Mouse (Mus musculus): ENCODE results near the gene Trim3.

Gene Trim3

GRCm38 (mm10) chr7:105611767-105612166 is 21.6 kb downstream of the Trim3 start:
- DNase-seq (ENCODE audit: low spot score in 2 of 2): no peak

- no peak for DNase-seq (ENCODE audit: low spot score in 2 of 2)
These were observed 24.9 kb downstream of the Trim3 start for GRCm38 (mm10) chr7:105608467-105608866.

GRCm38 (mm10) chr7:105602860-105603623 is 30.3 kb downstream of the Trim3 start:
- DNase-seq (ENCODE audit: low spot score in 2 of 2): peak; percentile 33 to 65

DNA sequence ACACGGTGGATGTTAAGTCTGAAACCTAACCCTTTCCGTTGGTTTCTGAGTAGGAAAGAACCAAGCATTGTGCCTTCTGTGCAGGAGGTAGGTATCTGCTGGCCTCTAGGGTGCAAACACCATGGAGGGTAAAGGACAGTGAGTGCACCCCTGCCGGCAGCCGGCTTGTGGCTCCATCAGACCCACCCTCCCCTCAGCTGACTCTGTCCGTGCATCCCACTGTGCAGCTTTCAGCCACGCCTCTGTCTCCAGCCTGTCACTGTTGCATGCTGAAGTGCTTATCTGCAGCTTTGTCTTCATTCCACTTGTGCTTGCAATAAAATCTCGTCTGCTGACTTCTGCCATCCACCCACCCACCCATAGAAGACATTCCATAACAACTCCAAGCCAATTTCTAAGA is 43.3 kb downstream of the Trim3 start:
- no peak for DNase-seq (ENCODE audit: low spot score in 2 of 2)

DNA sequence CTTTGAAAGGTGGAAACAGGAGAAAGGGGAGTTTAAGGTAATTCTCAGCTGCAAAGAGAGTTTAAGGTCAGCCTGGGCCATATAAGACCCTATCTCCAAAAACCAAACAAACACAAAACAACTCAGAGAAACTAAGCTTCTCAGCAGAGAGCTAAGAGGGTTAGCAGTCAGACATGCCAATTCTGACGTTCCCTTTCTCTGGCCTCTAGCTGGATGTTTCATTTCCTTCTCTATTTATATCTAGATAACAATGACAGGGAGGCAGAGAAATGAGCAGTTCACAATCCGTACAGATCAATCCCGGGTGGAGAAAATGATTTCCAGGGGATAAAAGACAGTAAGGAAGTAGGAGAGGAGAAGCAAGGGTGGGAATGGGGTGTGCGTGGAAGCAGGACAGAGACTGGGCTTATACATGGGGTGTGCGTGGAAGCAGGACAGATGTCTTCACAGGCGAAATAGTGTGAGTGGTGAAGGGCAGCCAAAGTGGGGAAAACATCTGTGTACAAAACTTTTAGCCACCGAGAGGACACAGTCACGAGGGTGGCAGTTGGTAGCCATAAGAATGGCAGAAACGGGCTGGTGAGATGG is 45.0 kb downstream of the Trim3 start:
- DNase-seq (ENCODE audit: low spot score in 2 of 2): no peak

DNA sequence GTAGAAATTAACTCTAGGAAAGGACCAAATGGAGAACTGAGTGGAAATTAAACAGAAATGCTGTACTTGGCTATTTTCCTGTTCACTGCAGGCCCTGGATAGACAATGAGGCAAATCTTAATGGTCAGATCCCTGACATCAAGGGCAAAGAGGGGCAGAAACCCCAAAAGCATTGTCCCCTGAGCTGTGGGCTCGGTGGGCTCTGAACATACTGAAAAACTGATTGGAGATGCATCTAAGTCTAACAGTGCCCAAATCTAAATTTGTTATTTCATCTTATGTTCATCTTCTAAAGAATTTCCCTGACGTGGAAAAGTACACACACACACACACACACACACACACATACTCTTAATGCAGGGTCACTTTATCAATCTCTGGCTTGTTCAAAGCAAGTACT is 51.4 kb downstream of the Trim3 start:
- no peak for DNase-seq (ENCODE audit: low spot score in 2 of 2)

GRCm38 (mm10) chr7:105581094-105581703 is 52.2 kb downstream of the Trim3 start, which contains the start of gene Apbb1:
TSS of gene Apbb1 (minus strand) at chr7:105581653.
- peak; percentile 81 to 87 for DNase-seq (ENCODE audit: low spot score in 2 of 2)

DNA sequence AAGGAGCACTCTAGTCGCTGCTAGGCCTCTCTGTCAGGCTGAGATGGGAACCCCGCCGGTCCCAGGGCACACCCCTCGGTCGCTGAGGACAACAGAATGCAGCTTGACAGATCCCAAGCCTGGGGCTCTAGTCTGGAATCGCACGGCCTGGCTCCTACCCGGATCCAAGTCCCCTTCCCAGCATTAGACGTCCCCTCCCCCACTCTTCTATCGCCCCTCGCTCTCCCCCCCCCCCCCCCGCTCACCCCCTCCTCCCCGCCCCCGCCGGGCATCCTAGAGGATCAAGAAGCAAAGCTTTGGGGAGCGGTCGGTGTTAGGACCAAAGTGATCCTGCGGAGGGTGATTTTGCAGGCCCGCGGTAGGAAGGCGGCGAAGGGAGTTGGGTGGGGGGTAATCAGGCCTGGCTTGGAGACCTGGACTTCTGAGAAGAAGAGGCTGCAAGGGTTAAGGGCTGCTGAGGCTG is 52.7 kb downstream of the Trim3 start:
- DNase-seq (ENCODE audit: low spot score in 2 of 2): peak in 1 of 2 experiments; percentile 26

GRCm38 (mm10) chr7:105578481-105578880 is 54.9 kb downstream of the Trim3 start:
- no peak for DNase-seq (ENCODE audit: low spot score in 2 of 2)

DNA sequence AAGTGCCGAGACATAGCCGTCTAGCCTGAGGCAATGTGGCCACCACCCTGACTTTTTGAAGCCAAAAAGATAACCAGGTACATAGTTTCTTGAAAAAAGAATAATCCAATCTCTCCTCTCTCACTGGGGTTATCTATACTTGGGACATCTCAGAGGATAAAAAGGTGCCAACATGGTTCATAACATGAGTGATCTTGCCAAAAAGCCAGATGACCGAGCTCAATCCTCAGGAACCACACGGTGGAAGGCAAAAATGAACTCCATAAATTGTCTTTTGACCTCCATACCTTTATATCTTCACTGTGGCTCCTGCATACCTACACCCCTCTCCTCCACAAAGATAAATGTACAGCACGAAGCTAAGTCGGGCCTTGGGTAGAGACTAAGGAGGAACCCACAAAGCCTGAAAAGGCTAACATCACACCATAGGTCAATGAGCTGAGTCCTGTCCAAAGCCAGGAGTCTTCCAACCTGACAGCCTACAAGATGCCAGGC is 55.9 kb downstream of the Trim3 start:
- no peak for DNase-seq (ENCODE audit: low spot score in 2 of 2)

DNA sequence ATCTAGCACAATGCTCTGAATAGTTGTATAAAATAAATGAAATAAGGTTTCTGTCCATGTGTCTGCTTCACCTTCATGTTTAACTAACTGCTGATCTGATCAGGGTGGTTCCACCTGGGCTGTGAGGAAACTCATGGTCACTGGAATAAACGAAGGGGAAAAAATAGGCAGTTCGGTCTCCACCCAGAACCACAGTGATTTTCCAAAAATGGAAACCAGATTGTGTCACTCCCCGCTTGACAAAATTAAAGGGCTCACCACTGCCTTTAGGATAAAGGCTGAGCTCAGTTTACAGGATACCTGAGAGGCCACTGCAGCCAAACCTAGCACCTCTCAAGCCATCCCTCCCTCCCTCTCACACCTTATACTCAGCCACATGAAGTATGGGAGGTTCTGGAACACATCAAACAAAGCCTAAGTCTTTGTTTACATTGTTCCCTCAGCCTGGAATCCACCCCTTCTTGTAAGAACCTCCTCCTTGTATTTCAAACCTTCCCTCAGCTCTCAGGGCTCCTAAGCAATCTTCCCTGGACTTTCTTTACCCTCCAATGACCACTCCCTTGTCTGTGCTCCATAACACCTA is 57.1 kb downstream of the Trim3 start:
- DNase-seq (ENCODE audit: low spot score in 2 of 2): no peak

- no peak for DNase-seq (ENCODE audit: low spot score in 2 of 2)
These were observed 58.8 kb downstream of the Trim3 start for GRCm38 (mm10) chr7:105574537-105574936.

GRCm38 (mm10) chr7:105572949-105573348 is 60.4 kb downstream of the Trim3 start:
- no peak for DNase-seq (ENCODE audit: low spot score in 2 of 2)

DNA sequence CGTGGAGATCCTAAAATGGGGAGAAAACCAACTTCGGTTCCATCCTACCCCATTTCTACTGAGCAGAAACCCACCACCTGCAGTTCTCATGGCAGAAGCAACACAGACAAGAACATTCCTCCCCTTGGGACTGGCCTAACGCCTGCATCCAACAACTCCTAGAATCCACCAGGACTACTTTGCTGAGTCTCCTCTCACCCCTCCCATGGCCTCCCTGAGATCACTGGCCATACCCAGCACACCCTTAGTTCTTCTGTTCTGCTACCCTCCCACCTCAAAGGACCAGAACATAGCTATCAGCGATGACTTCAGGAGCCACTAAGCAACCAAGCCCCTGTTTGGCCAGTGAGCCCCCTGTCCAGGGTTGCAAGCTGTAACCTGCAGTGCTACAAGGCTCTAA is 62.6 kb downstream of the Trim3 start:
- no peak for DNase-seq (ENCODE audit: low spot score in 2 of 2)

DNA sequence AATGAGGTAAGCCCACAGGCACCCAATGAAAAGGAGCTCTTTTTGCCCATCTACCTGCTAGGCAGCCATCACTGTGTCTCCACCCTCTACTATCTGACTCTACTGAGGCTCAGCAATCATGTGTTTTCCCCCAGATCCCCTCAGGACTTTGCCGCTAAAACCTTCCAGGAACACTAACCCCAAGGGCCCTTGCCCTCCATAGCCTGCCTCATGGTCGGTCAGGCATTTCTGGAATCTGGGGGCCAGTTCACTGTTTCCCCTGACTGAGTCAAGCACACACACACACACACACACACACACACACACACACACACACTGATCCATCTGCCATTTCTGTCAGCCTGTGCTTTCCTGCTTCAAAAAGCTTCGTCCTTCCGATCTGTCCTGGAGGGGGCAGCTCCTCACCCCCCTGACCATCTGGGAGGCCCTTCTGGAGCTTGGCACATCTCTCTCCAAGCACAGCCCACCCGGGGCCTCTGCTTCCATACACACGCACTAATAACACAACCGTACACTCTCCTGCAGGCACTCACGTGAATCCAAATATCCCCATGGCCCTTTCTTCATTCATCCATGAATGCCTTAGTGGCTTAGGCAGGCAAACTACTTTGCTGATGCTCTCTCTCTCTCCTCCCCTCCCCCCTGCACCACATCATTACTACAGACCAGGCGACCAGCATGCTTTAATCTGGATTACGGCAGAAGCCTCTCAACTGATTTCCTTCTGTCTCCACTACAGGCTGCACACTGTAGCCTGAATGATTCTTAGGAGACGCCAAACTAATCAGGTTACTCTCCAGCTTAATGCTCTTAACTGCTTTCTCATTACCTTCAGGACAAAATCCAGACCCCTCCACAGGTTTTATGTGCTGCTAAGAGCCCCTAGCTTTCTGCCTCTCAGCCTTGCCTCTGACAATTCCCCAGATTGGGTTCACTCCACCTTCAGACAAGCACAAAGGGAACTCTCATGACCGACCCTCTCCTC is 63.6 kb downstream of the Trim3 start:
- DNase-seq (ENCODE audit: low spot score in 2 of 2): no peak

- DNase-seq (ENCODE audit: low spot score in 2 of 2): no peak
These were observed 64.3 kb downstream of the Trim3 start for GRCm38 (mm10) chr7:105568988-105569471.

DNA sequence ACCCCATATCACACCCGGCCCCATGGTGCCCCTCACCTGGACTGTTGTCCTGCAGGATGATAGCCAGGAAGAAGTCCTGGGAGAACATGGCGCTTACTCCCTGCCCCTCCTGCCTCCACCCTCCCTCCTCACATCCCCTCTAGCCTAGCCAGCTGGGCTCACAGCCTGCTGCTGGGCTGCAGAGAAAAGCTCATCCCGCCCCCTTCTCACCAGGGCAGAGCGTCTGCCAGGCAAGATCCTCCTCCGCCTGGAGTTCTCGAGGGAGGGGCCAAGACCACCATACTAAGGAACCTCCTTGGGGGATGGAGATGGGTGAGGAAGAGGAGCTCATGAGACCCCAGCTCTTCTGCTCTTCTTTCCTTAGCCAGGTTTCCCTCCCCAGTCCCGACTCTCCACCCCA is 64.8 kb downstream of the Trim3 start:
- DNase-seq (ENCODE audit: low spot score in 2 of 2): no peak

DNA sequence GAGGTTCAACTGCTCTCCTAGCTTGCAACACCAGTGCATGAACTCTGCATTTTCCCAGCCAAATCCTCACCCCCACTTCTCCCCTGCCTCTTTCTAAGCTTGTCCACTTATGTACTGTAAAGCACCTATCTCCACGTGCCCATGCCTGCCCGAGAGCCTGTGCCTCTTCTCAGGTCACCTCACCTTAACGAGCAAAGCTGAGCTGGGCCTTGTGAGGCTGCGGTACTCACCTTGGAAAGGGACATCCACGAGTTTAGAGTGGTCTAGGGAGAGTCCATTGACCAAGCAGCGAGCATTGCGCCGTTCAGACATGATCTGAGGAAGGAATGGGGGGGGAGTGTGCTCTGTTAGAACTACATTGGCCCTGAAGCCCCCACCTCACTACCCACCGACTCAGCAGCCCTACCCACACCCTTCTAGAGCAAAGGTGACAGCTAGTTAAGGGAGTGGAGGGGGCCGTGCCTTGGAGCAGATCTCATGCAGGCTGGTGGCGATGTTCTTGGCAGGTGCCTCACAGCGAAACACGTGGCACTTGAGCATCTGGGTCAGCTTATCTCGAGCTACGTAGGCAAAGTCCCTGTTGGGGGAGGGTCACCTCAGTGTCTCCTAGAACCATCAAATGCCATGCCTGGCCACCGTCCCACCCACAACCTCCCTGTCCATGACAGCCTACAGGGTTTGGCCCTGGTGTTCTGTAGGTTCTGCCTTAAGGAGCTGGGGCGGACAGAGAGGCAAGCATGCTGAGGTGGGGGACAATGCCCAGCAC is 68.1 kb downstream of the Trim3 start:
- DNase-seq (ENCODE audit: low spot score in 2 of 2): peak; percentile 54 to 73

GRCm38 (mm10) chr7:105563367-105563766 is 70.0 kb downstream of the Trim3 start:
- DNase-seq (ENCODE audit: low spot score in 2 of 2): no peak

- no peak for DNase-seq (ENCODE audit: low spot score in 2 of 2)
These were observed 71.1 kb downstream of the Trim3 start for GRCm38 (mm10) chr7:105562317-105562716.
